Mouse (Mus musculus) spleen, adult 2 months (tissue): Measurements from ENCODE around the gene Prpf4. TPM values are rescaled to one million over a fixed set of nuclear protein-coding genes. Genes with fewer than 3 reads are reported as not detected.

Source experiments
- DNase-seq, 2 experiments: peaks; one replicate each; pipeline versions ENCODE4 v3.0.0 to v3.0.0-alpha.2; 2012 to 2021; ENCODE audit warnings: low spot score in 2 of 2, low read depth in 1 of 2
- H3K27ac ChIP-seq: fragments of 200-500 bp; 2 replicates; pipeline ENCODE4 v1.5.1; 2012; ENCODE audit warnings: low read length, inconsistent platforms; ENCODE audit not compliant: insufficient read depth
- H3K27me3 ChIP-seq: fragments of 200-500 bp; 2 replicates; pipeline ENCODE4 v1.6.1; 2012; ENCODE audit warnings: mild to moderate bottlenecking, moderate library complexity, low read length, inconsistent platforms; ENCODE audit not compliant: control insufficient read depth, insufficient read depth
- H3K36me3 ChIP-seq: fragments of 200-500 bp; 2 replicates; pipeline ENCODE4 v1.6.1; 2012; ENCODE audit warnings: mild to moderate bottlenecking, low read length, inconsistent platforms; ENCODE audit not compliant: control insufficient read depth, insufficient read depth
- H3K4me1 ChIP-seq: fragments of 200-500 bp; 2 replicates; pipeline ENCODE4 v1.6.1; 2011; ENCODE audit warnings: inconsistent platforms; ENCODE audit not compliant: control insufficient read depth, insufficient read depth, insufficient read length
- H3K4me3 ChIP-seq: fragments of 200-500 bp; 2 replicates; pipeline ENCODE4 v1.5.1; 2011; ENCODE audit warnings: mild to moderate bottlenecking, inconsistent platforms; ENCODE audit not compliant: insufficient read depth, insufficient read length; ENCODE audit errors: extremely low read depth
- CTCF ChIP-seq: fragments of 200-500 bp; IDR thresholded peaks from 2 replicates; pipeline ENCODE4 v1.5.1; 2011; ENCODE audit warnings: mild to moderate bottlenecking, inconsistent platforms; ENCODE audit not compliant: insufficient read depth, insufficient read length, insufficient replicate concordance; ENCODE audit errors: extremely low read depth
- POLR2A ChIP-seq: fragments of 200-500 bp; IDR thresholded peaks from 2 replicates; pipeline ENCODE4 v1.6.1; 2011; ENCODE audit warnings: low read depth, low read length, inconsistent platforms
- WGBS: fragments of 180-500 bp; shearing (Covaris S2); methylation state at CpG from one replicate; pipeline ENCODE4 v1.1.7; 2018; 5-methylcytosine and 5-hydroxymethylcytosine counted together
- polyA plus RNA-seq: library from polyadenylated mRNA; depleted of rRNA; stranded (reverse); fragments of >200 nt; gene quantifications from 2 replicates; pipeline ENCODE4 v1.2.3, GENCODE M21; 2012

Gene Prpf4
- polyA plus RNA-seq, 1 experiment: 9.4 TPM

DNA sequence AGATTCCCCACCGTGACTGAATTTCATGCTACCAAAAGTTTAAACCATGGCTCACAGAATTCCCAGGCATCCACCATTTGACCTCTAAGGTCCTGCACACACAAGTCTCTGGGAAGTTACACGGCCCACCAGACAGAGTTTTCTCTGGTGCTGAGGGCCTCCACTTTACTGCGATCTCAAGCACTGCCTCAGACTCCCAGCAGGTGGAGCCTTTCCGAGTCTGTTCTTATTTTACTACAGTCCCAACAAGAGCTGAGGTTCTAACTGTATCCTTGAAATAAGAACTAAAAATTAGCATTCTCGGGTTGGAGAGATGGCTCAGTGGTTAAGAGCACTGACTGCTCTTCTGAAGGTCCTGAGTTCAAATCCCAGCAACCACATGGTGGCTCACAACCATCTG lies 46.4 kb downstream of the Prpf4 start:
- Histone ChIP-seq H3K4me3 (no peak overlapping the region), H3K27ac (no peak overlapping the region), H3K4me1 (no peaks in the 10 kb centered on the region), H3K36me3 (no peaks in the 10 kb centered on the region), H3K27me3 (no peaks in the 10 kb centered on the region)
- WGBS: 48% methylated on average over 5 of the region's 5 CpGs
- DNase-seq: peak in 1 of 2 experiments; percentile 29
- peak; percentile 40; the same call in 1 of the 2 replicates for TF ChIP-seq CTCF
- TF ChIP-seq POLR2A: no peak

DNA sequence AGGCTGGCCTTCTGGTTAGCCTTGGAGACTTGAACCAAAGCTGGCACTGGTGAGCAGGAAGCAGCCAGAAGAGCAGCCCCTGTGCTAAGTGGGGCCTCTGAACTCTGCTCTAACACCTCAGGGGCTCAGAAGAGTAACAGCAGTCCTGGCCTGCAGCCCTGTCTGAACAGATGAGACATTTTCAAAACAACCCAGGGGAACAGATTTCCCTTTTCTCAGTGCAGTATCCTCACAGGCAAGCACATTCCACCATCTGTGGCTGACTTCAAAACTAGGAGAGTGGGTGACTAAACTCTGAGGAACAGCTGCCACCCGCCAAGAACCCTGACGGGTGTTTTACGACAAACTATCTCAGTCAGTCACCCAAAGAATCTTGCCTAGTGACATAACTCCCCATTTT lies 50.5 kb downstream of the Prpf4 start:
- TF ChIP-seq CTCF (no peak), POLR2A (no peak)
- H3K36me3 ChIP-seq: no peaks in the 10 kb centered on the region
- H3K27me3 ChIP-seq: no peaks in the 10 kb centered on the region
- no peak overlapping the region for H3K4me3 ChIP-seq
- no peaks in the 10 kb centered on the region for H3K4me1 ChIP-seq
- no peak for DNase-seq
- no peak overlapping the region for H3K27ac ChIP-seq
- 96% methylated on average over 3 of the region's 3 CpGs for WGBS

DNA sequence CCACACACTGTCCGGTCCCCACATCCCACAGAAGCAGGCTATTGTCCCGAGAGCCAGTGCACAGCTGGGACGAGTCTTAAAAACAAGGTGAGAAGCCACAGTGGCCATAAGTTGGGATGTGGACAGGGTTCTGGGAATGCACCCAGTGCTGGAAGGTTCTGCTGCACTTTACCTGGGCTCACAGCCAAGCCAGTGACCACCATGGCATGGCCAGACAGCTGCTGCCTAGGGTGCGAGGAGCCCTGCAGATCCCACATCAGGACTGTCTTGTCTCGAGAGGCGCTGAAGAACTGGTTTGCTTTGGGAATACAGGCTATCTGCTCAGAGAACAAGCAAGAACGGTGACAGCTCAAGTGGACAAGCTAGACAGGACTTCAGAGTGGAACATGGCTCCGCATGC lies 51.8 kb downstream of the Prpf4 start:
- H3K27me3 ChIP-seq: no peaks in the 10 kb centered on the region
- no peak overlapping the region for H3K4me3 ChIP-seq
- H3K27ac ChIP-seq: no peak overlapping the region; the same call in 1 of the 2 replicates
- TF ChIP-seq CTCF: no peak
- no peak for TF ChIP-seq POLR2A
- no peak for DNase-seq
- WGBS: 95% methylated on average over 8 of the region's 8 CpGs
- no peaks in the 10 kb centered on the region for H3K36me3 ChIP-seq
- H3K4me1 ChIP-seq: no peaks in the 10 kb centered on the region

DNA sequence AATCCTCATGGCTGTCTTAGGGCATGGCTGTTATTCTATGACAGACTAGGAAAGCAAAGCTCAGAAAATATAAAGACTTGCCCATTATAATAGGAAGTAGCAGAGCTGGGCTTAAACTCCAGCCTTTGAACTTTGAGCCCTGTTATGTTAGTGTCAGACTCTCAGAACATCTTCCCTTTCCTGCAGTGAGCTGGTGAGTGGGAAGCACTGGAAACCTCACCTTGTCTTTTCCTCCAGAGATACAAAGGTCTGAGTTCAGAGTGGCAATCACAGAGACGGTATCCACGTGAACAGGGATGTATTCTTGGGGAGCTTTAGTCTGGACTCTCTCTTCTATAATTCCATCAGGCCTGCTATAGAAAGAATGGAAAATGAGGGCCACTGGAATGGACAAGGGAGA lies 54.5 kb downstream of the Prpf4 start:
- 94% methylated on average over 2 of the region's 2 CpGs for WGBS
- H3K27me3 ChIP-seq: no peaks in the 10 kb centered on the region
- TF ChIP-seq POLR2A (no peak), CTCF (no peak)

DNA sequence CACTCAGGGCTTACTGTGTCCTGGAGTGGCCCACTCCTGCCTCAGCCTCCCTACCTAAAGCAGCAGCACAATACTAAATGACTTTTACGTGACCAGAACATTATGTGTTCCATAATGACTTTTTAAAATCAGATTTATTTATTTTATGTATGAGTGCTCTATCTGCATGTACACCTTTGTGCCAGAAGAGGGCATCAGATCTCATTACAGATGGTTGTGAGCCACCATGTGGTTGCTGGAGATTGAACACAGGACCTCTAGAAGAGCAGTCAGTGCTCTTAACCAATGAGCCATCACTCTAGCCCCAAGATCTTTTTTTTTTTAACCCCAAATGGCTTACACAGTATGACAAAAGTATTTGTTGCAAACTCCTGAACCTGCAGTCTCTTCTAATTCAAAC lies 59.6 kb downstream of the Prpf4 start:
- Histone ChIP-seq H3K36me3 (no peaks in the 10 kb centered on the region), H3K4me3 (no peak overlapping the region), H3K27me3 (no peaks in the 10 kb centered on the region), H3K4me1 (no peaks in the 10 kb centered on the region; the same call in 1 of the 2 replicates), H3K27ac (no peak overlapping the region)
- TF ChIP-seq CTCF (no peak), POLR2A (no peak)
- WGBS: 89% methylated on average over 1 of the region's 1 CpGs
- no peak for DNase-seq

More for the DNA sequence above, 54.5 kb downstream of the Prpf4 start:
- no peaks in the 10 kb centered on the region for H3K36me3 ChIP-seq
- DNase-seq: no peak
- no peak overlapping the region for H3K27ac ChIP-seq
- H3K4me3 ChIP-seq: no peak overlapping the region
- H3K4me1 ChIP-seq: no peaks in the 10 kb centered on the region

GRCm38 (mm10) chr4:62470598-62471051 lies 62.0 kb downstream of the Prpf4 start, which contains the start of gene Wdr31:
Gene Wdr31, minus strand, starts transcription at chr4:62470896.
- H3K4me1 ChIP-seq: no peaks in the 10 kb centered on the region; the same call in 1 of the 2 replicates
- TF ChIP-seq POLR2A (no peak), CTCF (no peak)

DNA sequence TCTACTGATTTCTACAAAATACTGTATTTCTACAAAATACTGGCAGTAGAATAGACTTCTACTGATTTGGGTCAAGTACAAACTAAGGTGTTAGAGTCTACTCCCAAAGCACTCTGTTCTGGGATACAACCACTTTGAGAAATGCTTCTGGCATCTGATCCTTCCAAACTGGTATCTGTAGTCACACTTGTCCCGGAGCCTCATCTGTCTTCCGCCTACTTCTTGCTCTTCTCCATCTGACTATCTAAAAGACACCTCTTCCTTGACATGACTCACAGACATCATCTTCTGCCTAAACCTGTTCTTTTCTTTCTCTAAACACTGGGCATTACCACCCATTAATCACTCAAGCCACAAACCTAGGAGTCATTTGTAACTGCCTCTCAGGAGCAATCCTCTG lies 63.5 kb downstream of the Prpf4 start:
- 90% methylated on average over 2 of the region's 2 CpGs for WGBS
- no peaks in the 10 kb centered on the region for H3K27me3 ChIP-seq
- DNase-seq: no peak
- H3K4me3 ChIP-seq: no peak overlapping the region
- no peaks in the 10 kb centered on the region for H3K36me3 ChIP-seq
- H3K4me1 ChIP-seq: no peaks in the 10 kb centered on the region; the same call in 1 of the 2 replicates
- no peak for TF ChIP-seq POLR2A
- TF ChIP-seq CTCF: no peak
- no peak overlapping the region for H3K27ac ChIP-seq

More at GRCm38 (mm10) chr4:62470598-62471051, 62.0 kb downstream of the Prpf4 start, which contains the start of gene Wdr31:
- H3K27ac ChIP-seq: no peak within 1 kb of the TSS
- WGBS: 2% methylated on average over 30 of the region's 30 CpGs
- DNase-seq: peak in 1 of 2 experiments; percentile 54
- H3K36me3 ChIP-seq: no peaks in the 10 kb centered on the region
- H3K4me3 ChIP-seq: peak within 1 kb of the TSS; percentile 59
- H3K27me3 ChIP-seq: no peaks in the 10 kb centered on the region
